Mouse (Mus musculus): ENCODE results near the gene Rftn1. TPM values are rescaled to one million over a fixed set of nuclear protein-coding genes. Genes with fewer than 3 reads are reported as not detected.
"Not testable (repeated sequence)": the region's sequence is repeated elsewhere in the genome, so short reads cannot be mapped to it uniquely, and the experiment has no call there.

The Rftn1 gene
- polyA plus RNA-seq, 1 experiment from 2014 or later = 37.8 TPM

- not testable (repeated sequence) for H3K4me2 ChIP-seq (ENCODE audit: low read depth, low read length); H3K9ac ChIP-seq (ENCODE audit: low read length); H3K36me3 ChIP-seq (ENCODE audit: control insufficient read depth, insufficient read depth); H3K27ac ChIP-seq (ENCODE audit: low read length); ATAC-seq (replicated peaks; ENCODE audit: extremely low read depth, insufficient read depth, low FRiP score); H3K9me3 ChIP-seq (replicated peaks; ENCODE audit: control insufficient read depth, low read length); H3K4me1 ChIP-seq (ENCODE audit: control insufficient read depth, insufficient read depth, low read length); H3K27me3 ChIP-seq (ENCODE audit: control insufficient read depth, insufficient read depth, low read length); H3K4me3 ChIP-seq (ENCODE audit: low read length)
- WGBS = 86% methylated on average over 1 of the region's 1 CpGs
Observed at GRCm38 (mm10) chr17:50206262-50206661, 15.8 kb upstream of the Rftn1 start.

GRCm38 (mm10) chr17:50205840-50206239, 15.4 kb upstream of the Rftn1 start:
- H3K4me3 ChIP-seq (ENCODE audit: low read length); H3K36me3 ChIP-seq (ENCODE audit: control insufficient read depth, insufficient read depth); H3K4me1 ChIP-seq (ENCODE audit: control insufficient read depth, insufficient read depth, low read length); ATAC-seq (replicated peaks; ENCODE audit: extremely low read depth, insufficient read depth, low FRiP score); H3K9ac ChIP-seq (ENCODE audit: low read length); H3K4me2 ChIP-seq (ENCODE audit: low read depth, low read length); H3K9me3 ChIP-seq (replicated peaks; ENCODE audit: control insufficient read depth, low read length); H3K27ac ChIP-seq (ENCODE audit: low read length); H3K27me3 ChIP-seq (ENCODE audit: control insufficient read depth, insufficient read depth, low read length): not testable (repeated sequence)
- 72% methylated on average over 2 of the region's 2 CpGs for WGBS

GRCm38 (mm10) chr17:50205152-50205782, 14.8 kb upstream of the Rftn1 start:
- Histone ChIP-seq H3K27me3 (ENCODE audit: control insufficient read depth, insufficient read depth, low read length) (no peaks in the 10 kb centered on the region), H3K4me3 (ENCODE audit: low read length) (no peak overlapping the region), H3K27ac (ENCODE audit: low read length) (no peak overlapping the region), H3K36me3 (ENCODE audit: control insufficient read depth, insufficient read depth) (no peaks in the 10 kb centered on the region), H3K9ac (ENCODE audit: low read length) (no peak overlapping the region), H3K4me1 (ENCODE audit: control insufficient read depth, insufficient read depth, low read length) (peaks cover 5% of the 10 kb centered on the region; the same call in 1 of the 2 replicates), H3K9me3 (replicated peaks; ENCODE audit: control insufficient read depth, low read length) (no peaks in the 10 kb centered on the region), H3K4me2 (ENCODE audit: low read depth, low read length) (no peak overlapping the region)
- no peak for ATAC-seq (replicated peaks; ENCODE audit: extremely low read depth, insufficient read depth, low FRiP score)
- 84% methylated on average over 1 of the region's 1 CpGs for WGBS

- Histone ChIP-seq H3K9ac (ENCODE audit: low read length) (no peak overlapping the region), H3K9me3 (replicated peaks; ENCODE audit: control insufficient read depth, low read length) (no peaks in the 10 kb centered on the region), H3K27me3 (ENCODE audit: control insufficient read depth, insufficient read depth, low read length) (no peaks in the 10 kb centered on the region), H3K36me3 (ENCODE audit: control insufficient read depth, insufficient read depth) (no peaks in the 10 kb centered on the region), H3K27ac (ENCODE audit: low read length) (no peak overlapping the region), H3K4me3 (ENCODE audit: low read length) (no peak overlapping the region), H3K4me1 (ENCODE audit: control insufficient read depth, insufficient read depth, low read length) (peaks cover 5% of the 10 kb centered on the region; the same call in 1 of the 2 replicates), H3K4me2 (ENCODE audit: low read depth, low read length) (no peak overlapping the region)
- 89% methylated on average over 12 of the region's 12 CpGs for WGBS
- ATAC-seq (replicated peaks; ENCODE audit: extremely low read depth, insufficient read depth, low FRiP score) = no peak
Observed at GRCm38 (mm10) chr17:50201828-50202445, 11.5 kb upstream of the Rftn1 start.

- 83% methylated on average over 8 of the region's 8 CpGs for WGBS
- no peak for ATAC-seq (replicated peaks; ENCODE audit: extremely low read depth, insufficient read depth, low FRiP score)
Observed at GRCm38 (mm10) chr17:50199075-50199850, 8.8 kb upstream of the Rftn1 start.

GRCm38 (mm10) chr17:50197572-50197971, 7.1 kb upstream of the Rftn1 start:
- H3K9me3 ChIP-seq (replicated peaks; ENCODE audit: control insufficient read depth, low read length) = no peaks in the 10 kb centered on the region
- 65% methylated on average over 4 of the region's 4 CpGs for WGBS
- no peak overlapping the region for H3K4me2 ChIP-seq (ENCODE audit: low read depth, low read length)
- H3K9ac ChIP-seq (ENCODE audit: low read length) = no peak overlapping the region
- H3K27ac ChIP-seq (ENCODE audit: low read length) = no peak overlapping the region
- no peaks in the 10 kb centered on the region for H3K27me3 ChIP-seq (ENCODE audit: control insufficient read depth, insufficient read depth, low read length)
- no peak overlapping the region for H3K4me3 ChIP-seq (ENCODE audit: low read length)
- H3K4me1 ChIP-seq (ENCODE audit: control insufficient read depth, insufficient read depth, low read length) = peaks cover 8% of the 10 kb centered on the region; the same call in 1 of the 2 replicates
- H3K36me3 ChIP-seq (ENCODE audit: control insufficient read depth, insufficient read depth) = no peaks in the 10 kb centered on the region
- ATAC-seq (replicated peaks; ENCODE audit: extremely low read depth, insufficient read depth, low FRiP score) = no peak

More at GRCm38 (mm10) chr17:50199075-50199850, 8.8 kb upstream of the Rftn1 start:
- no peaks in the 10 kb centered on the region for H3K36me3 ChIP-seq (ENCODE audit: control insufficient read depth, insufficient read depth)
- no peak overlapping the region for H3K4me3 ChIP-seq (ENCODE audit: low read length)
- H3K27me3 ChIP-seq (ENCODE audit: control insufficient read depth, insufficient read depth, low read length) = no peaks in the 10 kb centered on the region
- no peak overlapping the region for H3K4me2 ChIP-seq (ENCODE audit: low read depth, low read length)
- H3K4me1 ChIP-seq (ENCODE audit: control insufficient read depth, insufficient read depth, low read length) = peaks cover 5% of the 10 kb centered on the region; the same call in 1 of the 2 replicates
- H3K9ac ChIP-seq (ENCODE audit: low read length) = no peak overlapping the region
- H3K27ac ChIP-seq (ENCODE audit: low read length) = no peak overlapping the region
- no peaks in the 10 kb centered on the region for H3K9me3 ChIP-seq (replicated peaks; ENCODE audit: control insufficient read depth, low read length)

- no peaks in the 10 kb centered on the region for H3K27me3 ChIP-seq (ENCODE audit: control insufficient read depth, insufficient read depth, low read length)
Observed at GRCm38 (mm10) chr17:50196005-50196672, 5.7 kb upstream of the Rftn1 start.

GRCm38 (mm10) chr17:50195399-50195798, 4.9 kb upstream of the Rftn1 start:
- Histone ChIP-seq H3K9ac (ENCODE audit: low read length) (no peak overlapping the region), H3K4me3 (ENCODE audit: low read length) (no peak overlapping the region), H3K4me2 (ENCODE audit: low read depth, low read length) (no peak overlapping the region), H3K27me3 (ENCODE audit: control insufficient read depth, insufficient read depth, low read length) (no peaks in the 10 kb centered on the region), H3K9me3 (replicated peaks; ENCODE audit: control insufficient read depth, low read length) (no peaks in the 10 kb centered on the region), H3K27ac (ENCODE audit: low read length) (no peak overlapping the region), H3K36me3 (ENCODE audit: control insufficient read depth, insufficient read depth) (no peaks in the 10 kb centered on the region), H3K4me1 (ENCODE audit: control insufficient read depth, insufficient read depth, low read length) (0 out of 2 replicates have a peak, but pooled peaks cover 5% of the 10 kb centered on the region)
- 96% methylated on average over 7 of the region's 7 CpGs for WGBS
- no peak for ATAC-seq (replicated peaks; ENCODE audit: extremely low read depth, insufficient read depth, low FRiP score)

More at GRCm38 (mm10) chr17:50196005-50196672, 5.7 kb upstream of the Rftn1 start:
- Histone ChIP-seq H3K4me2 (ENCODE audit: low read depth, low read length) (no peak overlapping the region), H3K9me3 (replicated peaks; ENCODE audit: control insufficient read depth, low read length) (no peaks in the 10 kb centered on the region), H3K4me3 (ENCODE audit: low read length) (no peak overlapping the region), H3K4me1 (ENCODE audit: control insufficient read depth, insufficient read depth, low read length) (peaks cover 8% of the 10 kb centered on the region; the same call in 1 of the 2 replicates), H3K36me3 (ENCODE audit: control insufficient read depth, insufficient read depth) (no peaks in the 10 kb centered on the region), H3K27ac (ENCODE audit: low read length) (no peak overlapping the region), H3K9ac (ENCODE audit: low read length) (no peak overlapping the region)
- ATAC-seq (replicated peaks; ENCODE audit: extremely low read depth, insufficient read depth, low FRiP score) = no peak
- 43% methylated on average over 10 of the region's 10 CpGs for WGBS
